Mouse (Mus musculus) thymus, postnatal 36 days (tissue): Measurements from ENCODE around the gene Trib2.

ENCODE experiments used
- DNase-seq, 2 experiments: peaks; one replicate each; pipeline ENCODE4 v3.0.0; 2022; ENCODE audit warnings: mixed read lengths in 2 of 2

Trib2 gene

DNA sequence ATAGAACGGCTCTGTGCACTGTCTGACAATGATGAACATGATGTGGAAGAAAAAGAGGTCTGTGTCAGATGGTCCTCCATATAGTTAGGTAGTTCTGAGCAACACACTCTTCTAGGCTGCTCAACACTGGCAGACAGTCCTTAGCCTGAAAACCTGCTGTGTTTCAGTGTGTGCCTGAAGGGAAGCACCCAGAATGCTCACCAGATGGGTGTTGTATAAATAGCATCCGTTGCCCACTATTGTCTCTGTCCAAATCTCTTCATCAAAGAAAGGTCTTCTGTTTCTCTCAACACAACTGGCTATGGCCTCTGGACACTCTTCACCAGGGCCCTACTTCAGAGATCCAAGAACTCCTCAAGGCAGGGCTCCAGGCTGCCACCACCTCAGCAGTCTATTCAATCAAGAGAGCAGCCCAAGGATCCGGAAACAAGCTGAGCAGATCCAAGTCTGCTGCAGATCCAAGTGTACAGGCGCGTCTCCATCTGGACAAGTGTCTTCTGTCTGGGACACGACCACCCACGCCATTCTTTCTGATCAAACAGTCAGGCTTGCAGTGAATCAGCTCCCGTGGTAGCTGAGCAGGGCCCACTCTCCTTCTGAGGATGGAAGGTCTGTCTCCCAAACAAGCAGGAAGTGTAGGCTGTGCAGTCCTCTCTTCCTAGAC lies 55.1 kb downstream of the Trib2 start:
- DNase-seq, result no peak

DNA sequence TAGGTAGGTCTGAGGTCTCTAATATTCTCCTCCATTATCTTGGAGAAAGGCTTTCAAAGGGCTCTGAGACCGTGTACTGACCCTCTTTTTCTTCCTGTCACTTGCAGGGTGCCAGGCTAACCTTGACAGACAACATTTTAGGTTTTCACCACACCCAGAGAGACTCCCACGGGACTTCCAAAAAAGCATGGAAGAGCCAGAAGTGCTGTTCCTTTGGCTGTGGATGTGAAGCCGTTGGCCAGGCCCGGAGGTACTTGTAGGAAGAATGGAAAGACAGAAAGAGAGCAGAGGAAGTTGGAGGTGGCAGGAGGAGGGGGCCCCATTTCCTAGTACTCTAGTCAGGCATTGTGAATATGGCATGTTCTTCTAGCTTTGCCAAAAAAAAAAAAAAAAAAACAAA lies 56.0 kb downstream of the Trib2 start:
- DNase-seq, result no peak

DNA sequence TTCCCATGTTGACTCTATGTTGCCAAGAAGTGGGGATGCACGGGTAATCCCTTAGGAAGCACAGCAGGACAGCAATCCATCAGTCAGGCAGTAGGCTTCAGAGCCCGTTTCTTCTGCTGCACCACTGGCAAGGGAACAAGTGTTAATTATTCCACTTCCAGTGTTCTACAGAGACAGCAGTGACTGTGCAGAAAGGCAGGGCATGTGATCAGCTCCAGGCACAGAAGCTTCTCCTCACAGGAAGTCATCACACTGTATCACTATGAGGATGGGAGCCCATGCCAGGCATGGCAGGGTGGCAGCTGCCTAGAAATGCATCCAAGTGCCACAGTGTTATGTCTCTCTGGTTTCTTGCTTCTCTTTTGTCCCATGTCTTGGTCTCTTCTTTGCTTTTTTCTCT lies 57.9 kb downstream of the Trib2 start:
- DNase-seq, result no peak

DNA sequence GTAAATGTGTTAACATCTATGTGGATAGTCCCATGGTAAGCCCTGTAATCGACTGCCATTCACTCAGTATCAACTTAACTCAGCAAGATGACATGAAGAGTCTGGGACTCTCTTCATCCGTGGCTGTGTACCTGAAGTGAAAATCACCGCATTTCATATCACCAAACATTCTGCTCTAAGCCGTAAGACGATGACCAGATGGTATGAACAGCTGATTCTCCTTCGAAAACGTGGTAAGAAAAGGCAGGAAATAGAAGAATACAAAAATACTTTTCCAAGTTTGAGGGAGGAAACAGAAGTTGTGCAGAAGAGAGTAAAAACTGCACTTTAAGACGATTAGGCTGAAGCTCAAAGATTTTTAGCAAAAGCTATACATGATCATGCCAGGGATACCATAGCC lies 59.4 kb downstream of the Trib2 start:
- no peak for DNase-seq

DNA sequence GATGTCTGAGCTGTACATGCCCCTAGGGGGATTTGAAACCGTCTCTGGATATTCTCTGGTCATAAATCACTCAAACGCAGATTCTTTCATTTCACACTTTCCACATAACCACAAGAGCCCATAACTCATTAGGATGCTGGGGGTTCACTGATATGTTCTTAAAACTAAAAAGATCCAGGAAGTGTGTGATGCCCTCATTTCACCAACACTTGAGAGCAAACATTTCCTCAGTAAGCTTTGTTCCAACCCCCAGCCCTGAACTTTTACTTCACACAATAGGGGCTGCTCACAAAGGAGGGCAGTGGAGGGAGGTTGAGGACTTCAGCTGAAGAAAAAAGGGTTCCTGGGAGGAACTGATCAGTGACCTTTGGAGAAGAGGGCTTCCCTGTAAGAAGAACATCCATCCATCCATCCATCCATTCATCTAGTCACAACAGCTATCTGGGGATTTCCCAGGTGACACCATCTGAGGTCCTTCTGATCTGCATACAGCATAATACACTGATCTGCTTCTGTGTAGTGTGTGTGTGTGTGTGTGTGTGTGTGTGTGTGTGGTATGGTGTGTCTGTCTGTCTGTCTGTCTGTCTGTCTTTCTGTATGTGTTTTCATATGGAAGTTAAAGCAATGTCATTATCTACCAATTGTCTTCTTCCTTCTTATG lies 61.6 kb downstream of the Trib2 start:
- DNase-seq, result no peak

DNA sequence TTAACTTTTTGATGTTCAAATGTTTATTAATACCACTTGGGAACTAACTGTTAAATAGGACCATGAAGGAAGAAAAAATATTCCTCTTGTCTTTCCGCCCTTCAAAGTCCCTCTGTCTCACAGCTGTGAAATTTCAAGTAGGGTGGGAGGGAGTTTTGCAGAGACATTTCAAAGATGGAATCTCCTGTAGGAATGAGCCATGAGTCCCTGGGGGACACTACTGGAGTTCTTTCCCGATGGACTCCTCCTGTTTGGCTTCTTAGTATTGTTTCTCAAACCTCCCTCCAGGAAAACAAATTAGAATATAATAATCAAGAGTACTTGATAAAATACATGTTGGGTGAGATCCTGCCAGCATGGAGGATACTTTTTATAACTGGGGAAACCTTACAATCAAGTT lies 62.1 kb downstream of the Trib2 start:
- DNase-seq, result no peak

DNA sequence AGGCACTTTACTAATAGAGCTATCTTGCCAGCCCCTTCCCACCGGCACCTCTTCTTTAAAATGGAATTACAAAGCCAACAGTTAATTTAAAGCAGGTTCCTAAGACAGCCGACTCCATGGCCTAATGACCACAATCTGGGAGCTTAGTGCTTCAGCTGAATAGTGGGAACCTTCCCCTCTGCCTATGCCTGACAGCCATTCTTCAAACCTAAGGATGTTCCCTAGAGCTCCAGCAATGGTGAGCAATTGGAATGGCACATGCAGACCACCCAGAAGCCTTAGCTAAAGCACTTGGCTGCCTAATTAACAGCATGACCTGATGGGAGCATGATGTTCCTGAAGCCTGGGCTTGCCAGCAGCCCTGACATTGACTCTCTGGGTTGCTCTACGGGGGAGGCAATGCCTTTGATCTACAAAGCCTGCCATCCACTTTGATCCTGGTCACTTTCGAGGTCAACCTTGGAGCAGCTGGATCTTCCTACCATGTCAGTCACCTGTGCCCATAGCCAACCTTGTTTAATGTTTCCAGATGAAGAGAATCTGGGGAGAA lies 67.0 kb downstream of the Trib2 start:
- no peak for DNase-seq

DNA sequence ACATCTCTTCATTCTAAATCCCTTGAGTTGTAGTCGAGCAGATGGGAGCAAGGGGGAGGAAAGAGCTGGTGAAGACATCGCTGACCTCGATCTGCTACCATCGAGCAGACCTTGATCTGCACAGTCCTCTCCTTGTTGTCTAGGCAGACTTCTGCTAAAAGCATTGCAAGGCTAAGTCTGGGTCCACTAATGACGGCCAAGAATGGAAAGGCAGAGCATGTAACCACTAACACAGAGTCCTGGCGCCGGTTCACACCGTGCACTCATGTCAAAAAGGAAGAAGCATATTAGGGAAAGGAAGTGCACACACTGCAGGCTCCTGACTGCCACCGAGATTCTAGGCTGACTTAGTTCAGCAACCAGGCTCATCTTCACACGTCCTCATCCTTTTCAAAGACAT lies 71.0 kb downstream of the Trib2 start:
- no peak for DNase-seq
